Mouse (Mus musculus) cortical plate, adult 2 months (tissue): ENCODE data around the gene Csnk2b. TPM values are rescaled to one million over a fixed set of nuclear protein-coding genes. Genes with fewer than 3 reads are reported as not detected.

Source experiments
- H3K27ac ChIP-seq: fragments of 200-500 bp; 2 replicates; pipeline ENCODE4 v1.5.1; 2012; ENCODE audit warnings: low read length, control low read depth, inconsistent platforms; ENCODE audit not compliant: insufficient read depth
- H3K4me1 ChIP-seq: fragments of 200-500 bp; 2 replicates; pipeline ENCODE4 v1.6.1; 2011; ENCODE audit warnings: low read length; ENCODE audit not compliant: control insufficient read depth, insufficient read depth
- H3K4me3 ChIP-seq: fragments of 200-500 bp; 2 replicates; pipeline ENCODE4 v1.5.1; 2011; ENCODE audit warnings: mild to moderate bottlenecking, low read length, control low read depth; ENCODE audit not compliant: insufficient read depth
- CTCF ChIP-seq: fragments of 200-500 bp; IDR thresholded peaks from 2 replicates; pipeline ENCODE4 v1.5.1; 2011; ENCODE audit warnings: mild to moderate bottlenecking, control low read depth, low read length; ENCODE audit not compliant: insufficient read depth; ENCODE audit errors: extremely low read depth
- POLR2A ChIP-seq: fragments of 200-500 bp; IDR thresholded peaks from 2 replicates; pipeline ENCODE4 v1.6.1; 2011; ENCODE audit warnings: mild to moderate bottlenecking, low read length, control low read depth; ENCODE audit not compliant: insufficient read depth; ENCODE audit errors: extremely low read depth
- polyA plus RNA-seq: library from polyadenylated mRNA; depleted of rRNA; stranded (reverse); fragments of >200 nt; gene quantifications from 2 replicates; pipeline ENCODE4 v1.2.3, GENCODE M21; 2012; rRNA removed

The Csnk2b gene
- 191 and 200 TPM in 2 replicates for polyA plus RNA-seq

DNA sequence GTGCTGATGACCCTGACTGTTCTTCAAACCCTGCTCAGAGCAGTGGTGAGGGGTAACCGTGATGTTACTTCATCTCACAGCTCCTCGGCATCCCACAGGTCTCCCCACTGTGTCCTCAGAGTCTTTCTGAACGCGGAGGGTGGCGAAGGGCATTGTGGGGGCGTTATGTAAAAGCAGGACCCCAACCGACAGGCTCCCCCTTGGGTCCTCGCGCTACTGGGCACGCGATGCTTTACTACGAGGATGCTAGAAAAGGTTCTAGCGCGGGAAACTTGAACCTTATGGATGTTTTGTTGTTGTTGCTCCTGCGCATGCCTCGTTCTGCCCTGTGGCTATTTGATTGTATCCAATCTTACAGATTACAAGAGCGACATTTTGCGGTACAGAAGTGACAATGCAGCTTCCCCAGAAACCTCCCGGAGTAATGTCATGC is at the start of gene Csnk2b:
Gene Csnk2b, minus strand, starts transcription at position 183 of the 433 bp plus-strand sequence.
- TF ChIP-seq CTCF (peak; percentile 39), POLR2A (peak; percentile 29; the same call in 1 of the 2 replicates)
- H3K27ac ChIP-seq: peak within 1 kb of the TSS; percentile 43
- H3K4me3 ChIP-seq: peak within 1 kb of the TSS; percentile 79
- H3K4me1 ChIP-seq: peaks cover 2% of the 10 kb centered on the region; the same call in 1 of the 2 replicates

DNA sequence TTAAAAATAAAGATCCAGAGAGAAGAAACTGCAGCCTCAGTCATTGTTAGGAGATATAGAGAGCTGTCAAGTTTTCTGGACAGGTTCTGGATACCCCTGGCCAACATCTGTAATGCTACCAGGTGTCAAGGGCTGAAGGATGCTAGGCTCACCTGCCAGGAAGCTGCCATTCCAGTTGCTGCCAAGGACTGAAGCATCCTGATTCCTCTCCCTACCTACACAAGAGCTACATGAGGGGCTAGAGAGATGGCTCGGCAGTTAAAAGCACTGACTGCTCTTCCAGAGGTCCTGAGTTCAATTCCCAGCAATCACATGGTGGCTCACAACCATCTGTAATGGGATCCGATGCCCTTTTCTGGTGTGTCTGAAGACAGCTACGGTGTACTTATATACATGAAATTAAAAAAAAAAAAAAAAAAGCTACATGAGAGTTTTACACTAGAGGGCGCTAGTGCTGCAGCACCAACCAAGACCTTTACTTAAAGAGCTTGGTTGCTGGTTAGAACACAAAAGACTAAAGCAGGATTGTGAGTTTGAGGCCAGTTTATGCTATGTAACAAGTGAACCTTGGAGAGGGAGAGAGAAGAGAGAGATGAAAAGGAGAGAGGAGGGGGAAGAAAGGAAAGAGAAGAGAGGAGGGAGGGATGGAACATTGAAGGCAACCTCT is 46.8 kb upstream of the Csnk2b start:
- Histone ChIP-seq H3K4me3 (no peak overlapping the region), H3K4me1 (peaks cover 5% of the 10 kb centered on the region; the same call in 1 of the 2 replicates), H3K27ac (no peak overlapping the region)
- peak; percentile 46; the same call in 1 of the 2 replicates for TF ChIP-seq CTCF
- TF ChIP-seq POLR2A: no peak

DNA sequence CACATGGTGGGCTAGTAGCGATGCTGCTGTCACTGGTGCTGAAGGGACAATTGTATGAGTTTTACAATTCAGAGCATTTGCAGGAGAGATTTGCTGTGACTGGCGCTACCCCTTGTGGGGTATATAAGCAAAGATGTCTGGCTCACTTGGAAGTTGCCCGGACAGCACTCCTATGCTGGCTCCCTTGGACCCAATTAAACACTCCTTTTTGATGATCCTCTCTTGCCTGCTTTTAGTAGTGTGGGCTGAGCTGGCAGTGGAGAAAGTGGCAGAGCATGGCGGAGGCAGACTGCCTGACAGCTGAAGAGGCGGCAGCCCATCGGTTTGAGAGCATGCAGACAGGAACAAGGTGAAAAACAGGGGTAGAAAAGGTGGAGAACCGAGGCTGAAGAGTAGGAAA is 45.9 kb upstream of the Csnk2b start:
- TF ChIP-seq POLR2A (no peak), CTCF (no peak)
- Histone ChIP-seq H3K27ac (no peak overlapping the region), H3K4me1 (peaks cover 5% of the 10 kb centered on the region; the same call in 1 of the 2 replicates), H3K4me3 (no peak overlapping the region)

GRCm38 (mm10) chr17:35166352-35167035 is 44.6 kb upstream of the Csnk2b start:
- H3K4me3 ChIP-seq: no peak overlapping the region
- H3K4me1 ChIP-seq: peaks cover 7% of the 10 kb centered on the region
- no peak overlapping the region for H3K27ac ChIP-seq
- TF ChIP-seq POLR2A: no peak
- peak; percentile 62 for TF ChIP-seq CTCF

DNA sequence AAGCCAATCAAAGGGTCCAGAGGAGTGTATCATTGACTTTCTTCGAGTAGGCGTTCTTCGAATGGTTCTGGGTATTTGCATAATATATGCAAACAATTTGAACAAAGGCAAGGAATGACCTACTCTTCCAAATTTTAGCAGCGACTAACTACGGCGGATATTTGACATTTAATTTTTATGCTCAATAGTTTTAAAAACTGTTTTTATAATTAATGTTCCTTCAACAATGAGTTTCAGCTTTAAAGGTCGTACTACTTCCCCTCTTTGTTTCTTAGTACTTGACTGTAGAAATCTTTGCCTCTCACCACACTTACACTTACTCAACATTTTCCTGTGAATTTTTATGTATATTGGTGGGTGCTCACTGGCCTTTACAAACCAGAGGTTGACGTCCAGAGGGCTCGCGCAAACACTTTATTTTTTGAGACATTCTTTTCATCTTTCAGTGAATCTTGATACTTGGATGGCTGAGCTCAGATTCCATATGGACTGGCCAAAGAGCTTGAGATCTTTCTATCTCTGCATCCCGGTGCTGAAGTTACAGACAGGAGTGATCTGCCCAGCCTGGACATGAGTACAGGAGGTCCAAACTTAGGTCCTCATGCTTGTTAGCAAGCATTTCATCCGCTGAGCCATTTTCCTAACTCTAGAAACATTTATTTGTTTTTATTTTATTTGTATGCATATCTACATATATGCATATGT is 43.8 kb upstream of the Csnk2b start:
- H3K27ac ChIP-seq: peak overlapping the region; percentile 93; the same call in 1 of the 2 replicates
- peaks cover 7% of the 10 kb centered on the region for H3K4me1 ChIP-seq
- peak overlapping the region; percentile 49 for H3K4me3 ChIP-seq
- no peak for TF ChIP-seq CTCF
- no peak for TF ChIP-seq POLR2A

DNA sequence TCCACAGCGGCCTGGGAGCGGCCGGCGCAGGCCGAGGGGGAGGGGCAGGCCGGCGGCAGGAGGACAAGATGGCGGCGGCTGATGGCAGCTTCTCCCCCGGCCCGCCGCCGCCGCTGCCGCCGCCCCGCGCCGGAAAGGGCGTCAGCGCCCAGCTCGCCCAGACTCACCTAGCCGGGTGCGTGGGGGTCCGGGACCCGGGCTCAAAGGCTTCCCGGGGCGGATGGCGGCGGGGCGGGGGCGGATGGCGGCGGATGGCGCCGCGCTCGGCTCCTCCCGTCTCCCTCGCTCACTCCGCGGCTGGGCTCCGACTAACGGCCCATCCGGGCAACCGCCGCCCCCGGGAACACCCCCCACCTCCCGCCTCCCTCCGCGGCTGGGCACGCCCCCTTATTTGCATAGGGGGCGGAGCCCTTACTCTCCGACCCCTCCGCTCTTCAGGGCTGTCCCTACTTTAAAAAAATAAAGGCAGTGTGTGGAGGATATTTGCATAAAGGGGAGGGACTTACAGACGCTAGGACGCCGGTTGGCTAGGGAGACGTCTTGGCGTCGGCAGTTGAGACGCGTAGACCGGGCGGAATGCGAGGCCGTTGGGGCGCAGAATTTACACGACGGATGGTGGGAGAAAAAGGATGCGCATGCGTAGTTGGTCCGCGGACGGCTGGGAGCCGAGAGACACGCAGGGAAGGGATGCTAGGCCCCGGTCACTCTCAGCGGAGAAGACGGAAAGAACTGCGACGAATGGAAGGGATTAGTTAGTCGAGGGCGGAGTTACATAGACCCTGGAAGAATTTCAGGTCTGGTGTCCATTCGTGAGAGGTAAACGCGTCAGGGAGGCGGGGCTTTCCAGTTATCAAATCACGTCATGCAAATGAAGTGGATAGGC is 43.0 kb upstream of the Csnk2b start, which contains the start of gene Prrc2a:
Gene Prrc2a, minus strand, starts transcription at position 330 of the 883 bp plus-strand sequence.
- Histone ChIP-seq H3K4me1 (peaks cover 7% of the 10 kb centered on the region), H3K4me3 (peak within 1 kb of the TSS; percentile 49), H3K27ac (peak within 1 kb of the TSS; percentile 96)
- TF ChIP-seq POLR2A (peak; percentile 96), CTCF (no peak)

GRCm38 (mm10) chr17:35164218-35164567 is 42.3 kb upstream of the Csnk2b start:
- TF ChIP-seq CTCF (no peak), POLR2A (no peak)
- Histone ChIP-seq H3K4me3 (peak overlapping the region; percentile 49), H3K27ac (peak overlapping the region; percentile 96), H3K4me1 (peaks cover 7% of the 10 kb centered on the region)

DNA sequence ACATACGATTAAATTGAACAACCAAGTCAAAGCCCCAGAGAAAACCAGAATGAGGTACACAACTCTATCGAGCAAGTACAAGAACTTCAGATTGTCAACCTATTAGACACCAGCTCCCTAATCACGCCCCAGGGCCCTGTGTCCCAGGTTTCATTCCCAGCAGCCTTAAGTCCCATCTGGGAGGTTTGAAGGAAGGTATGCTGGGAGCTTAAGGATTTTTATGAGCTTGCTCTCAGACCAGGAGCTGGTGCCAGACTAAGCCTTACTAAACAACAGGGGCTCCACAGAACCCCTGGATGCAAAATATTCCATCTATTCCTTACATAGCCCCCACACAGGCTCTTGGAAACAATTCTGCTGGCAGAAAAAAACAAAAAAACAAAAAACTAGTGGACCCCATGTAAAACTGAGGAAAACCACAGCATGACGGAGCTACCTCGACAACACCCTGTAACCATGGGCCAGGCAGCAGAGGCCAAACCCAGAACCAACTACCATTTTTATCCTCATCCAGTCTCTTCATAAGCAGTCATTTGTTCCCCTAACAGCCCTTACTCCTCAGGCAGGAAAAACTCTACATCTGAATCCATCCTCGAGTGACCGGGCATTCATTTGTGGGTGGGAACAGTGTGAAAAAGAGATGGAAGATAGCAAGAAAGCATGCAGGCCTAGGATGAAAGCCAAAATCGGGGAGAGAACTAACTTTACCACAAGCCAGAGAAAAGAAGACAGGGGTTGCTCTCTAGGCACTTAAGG is 41.7 kb upstream of the Csnk2b start:
- TF ChIP-seq POLR2A (no peak), CTCF (no peak)
- peaks cover 6% of the 10 kb centered on the region for H3K4me1 ChIP-seq
- peak overlapping the region; percentile 49 for H3K4me3 ChIP-seq
- H3K27ac ChIP-seq: no peak overlapping the region; the same call in 1 of the 2 replicates

DNA sequence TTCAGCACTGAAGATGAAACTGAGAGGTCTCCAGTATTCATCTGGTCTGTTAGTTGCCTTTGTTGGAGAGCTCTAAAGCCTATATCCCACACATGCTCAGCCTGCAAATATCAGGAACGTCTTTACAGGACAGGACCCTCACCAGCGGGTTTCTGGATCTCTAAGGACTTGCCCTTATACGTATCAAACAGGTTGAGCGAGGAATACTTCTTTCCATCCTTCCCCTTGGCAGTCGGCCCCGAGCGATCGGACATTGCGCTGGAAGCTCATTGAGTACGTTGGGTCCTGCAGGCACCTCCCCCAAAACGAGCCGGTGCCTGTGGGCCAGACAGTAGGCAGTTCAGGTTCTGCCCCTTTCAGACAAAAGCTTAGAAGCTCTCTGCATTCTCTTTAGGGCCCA is 40.9 kb upstream of the Csnk2b start:
- no peak for TF ChIP-seq POLR2A
- no peak for TF ChIP-seq CTCF
- Histone ChIP-seq H3K4me3 (peak overlapping the region; percentile 49), H3K4me1 (peaks cover 5% of the 10 kb centered on the region), H3K27ac (no peak overlapping the region)
